Mouse (Mus musculus) retina, adult 2 months (tissue): Measurements from ENCODE around the gene Nuak2.
"Not testable (repeated sequence)": the region's sequence is repeated elsewhere in the genome, so short reads cannot be mapped to it uniquely, and the experiment has no call there.

Experiments
- DNase-seq: peaks from one replicate; pipeline ENCODE4 v3.0.0-alpha.2; 2012; ENCODE audit warnings: low read depth, low spot score

The Nuak2 gene

DNA sequence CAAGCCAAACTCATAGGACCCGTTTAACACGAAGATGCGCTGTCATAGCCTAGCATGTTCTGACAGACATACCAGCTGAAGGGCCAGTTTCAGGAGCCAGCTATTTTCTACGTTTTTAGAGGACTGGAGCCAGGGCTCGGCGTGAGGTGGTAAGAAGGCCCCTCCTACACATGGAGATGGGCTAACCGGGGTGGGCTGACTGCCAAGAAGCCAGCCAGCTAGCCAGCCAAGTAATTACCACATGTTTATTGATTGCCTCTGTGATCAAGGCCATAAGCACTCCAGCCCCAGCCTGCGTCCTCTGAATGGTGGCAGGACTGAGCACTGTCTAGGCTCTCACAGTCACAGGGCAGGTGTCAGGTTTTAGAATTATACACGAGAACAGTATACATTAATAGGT lies 10.9 kb downstream of the Nuak2 start:
- no peak for DNase-seq

DNA sequence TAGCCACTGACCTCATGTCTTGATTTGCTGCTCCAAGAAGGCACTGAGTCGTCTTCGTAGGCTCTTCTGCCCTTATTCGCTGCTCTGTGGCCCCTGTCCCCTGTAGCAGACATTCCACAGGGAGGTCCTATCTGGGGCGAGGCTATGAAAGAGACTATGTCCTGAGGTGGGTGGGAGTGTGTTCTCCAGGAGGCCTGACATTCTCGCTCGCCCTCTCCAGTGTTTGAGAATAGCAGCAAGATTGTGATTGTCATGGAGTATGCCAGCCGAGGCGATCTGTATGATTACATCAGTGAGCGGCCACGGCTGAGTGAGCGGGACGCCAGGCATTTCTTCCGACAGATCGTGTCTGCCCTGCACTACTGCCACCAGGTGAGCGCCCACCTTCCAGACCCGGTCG lies 11.6 kb downstream of the Nuak2 start:
- DNase-seq = no peak

DNA sequence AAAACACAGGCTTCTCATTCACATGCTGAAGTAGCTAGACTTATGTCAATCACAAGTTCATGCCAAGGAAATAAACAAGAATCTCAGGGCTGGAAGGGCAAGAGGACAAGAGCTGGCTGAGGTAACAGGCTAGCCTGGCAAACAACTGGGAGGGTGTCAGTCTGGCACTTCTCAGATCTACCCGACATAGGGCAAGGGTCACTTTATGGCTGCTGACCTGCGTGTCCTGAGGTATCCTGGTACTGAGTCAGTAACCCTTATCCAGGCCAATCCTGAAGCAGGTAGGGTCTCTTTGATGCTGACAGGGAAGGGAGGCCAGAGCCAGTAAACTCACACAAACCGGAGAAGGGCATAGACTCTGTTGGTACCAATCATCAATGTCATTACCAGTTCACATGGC lies 12.6 kb downstream of the Nuak2 start:
- DNase-seq = no peak

DNA sequence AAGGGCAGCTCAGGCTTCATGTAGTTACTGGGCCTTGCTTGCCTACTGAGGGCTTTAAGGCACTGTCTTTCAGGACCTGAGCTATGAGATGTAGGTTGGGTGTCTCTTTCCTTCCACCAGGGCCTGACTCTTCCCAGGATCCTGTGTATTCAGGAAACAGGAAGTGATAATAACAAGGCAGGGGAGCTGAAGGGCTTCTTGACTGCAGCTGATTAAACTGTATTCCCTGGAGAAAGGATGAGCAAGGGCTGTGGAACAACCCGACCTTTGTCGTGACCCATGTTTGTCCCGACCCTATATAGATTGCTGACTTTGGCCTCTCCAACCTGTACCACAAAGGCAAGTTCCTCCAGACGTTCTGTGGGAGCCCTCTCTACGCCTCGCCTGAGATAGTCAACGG lies 13.7 kb downstream of the Nuak2 start:
- DNase-seq = no peak

DNA sequence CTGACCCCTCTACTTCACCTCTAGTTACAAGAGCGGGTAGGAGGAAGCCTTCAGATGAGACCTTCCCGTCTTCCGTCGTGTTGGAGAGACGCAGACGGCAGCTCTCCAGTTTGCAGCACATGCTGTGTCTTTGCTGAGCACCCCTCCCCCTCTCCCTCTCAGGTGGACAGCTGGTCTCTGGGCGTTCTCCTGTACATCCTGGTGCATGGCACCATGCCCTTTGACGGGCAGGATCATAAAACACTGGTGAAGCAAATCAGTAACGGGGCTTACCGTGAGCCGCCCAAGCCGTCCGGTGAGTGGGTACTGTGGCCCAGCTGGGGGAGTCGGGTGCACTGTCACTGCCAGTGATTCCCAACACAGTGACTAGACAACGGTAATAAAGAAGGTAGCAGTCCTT lies 14.5 kb downstream of the Nuak2 start:
- no peak for DNase-seq

DNA sequence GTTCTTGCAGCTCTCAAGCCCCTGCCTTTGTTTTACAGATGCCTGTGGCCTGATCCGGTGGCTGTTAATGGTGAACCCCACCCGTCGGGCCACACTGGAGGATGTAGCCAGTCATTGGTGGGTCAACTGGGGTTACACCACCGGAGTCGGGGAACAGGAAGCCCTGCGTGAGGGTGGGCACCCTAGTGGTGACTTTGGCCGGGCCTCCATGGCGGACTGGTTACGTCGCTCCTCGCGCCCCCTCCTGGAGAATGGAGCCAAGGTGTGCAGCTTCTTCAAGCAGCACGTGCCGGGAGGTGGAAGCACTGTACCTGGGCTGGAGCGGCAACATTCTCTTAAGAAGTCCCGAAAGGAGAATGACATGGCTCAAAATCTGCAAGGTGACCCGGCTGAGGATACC lies 15.4 kb downstream of the Nuak2 start:
- no peak for DNase-seq

DNA sequence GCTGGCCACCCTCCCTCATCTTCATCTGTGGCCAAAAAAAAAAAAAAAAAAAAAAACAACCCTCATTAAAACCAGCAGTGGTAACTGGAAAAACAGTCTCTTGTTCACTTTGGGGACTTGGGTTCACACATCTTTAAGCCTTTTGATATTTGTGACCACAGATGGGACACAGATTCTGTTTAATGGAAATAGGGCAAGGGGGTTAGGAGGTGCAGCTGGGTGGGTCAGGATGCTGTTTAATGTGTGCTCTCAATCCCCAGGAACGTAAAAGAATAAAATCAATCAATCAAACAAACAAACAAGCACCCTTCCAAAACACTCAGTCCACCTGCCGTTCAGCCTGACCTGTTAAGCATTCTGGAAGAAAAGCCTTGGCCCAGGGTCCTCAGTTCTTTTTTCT lies 17.3 kb downstream of the Nuak2 start:
- no peak for DNase-seq

DNA sequence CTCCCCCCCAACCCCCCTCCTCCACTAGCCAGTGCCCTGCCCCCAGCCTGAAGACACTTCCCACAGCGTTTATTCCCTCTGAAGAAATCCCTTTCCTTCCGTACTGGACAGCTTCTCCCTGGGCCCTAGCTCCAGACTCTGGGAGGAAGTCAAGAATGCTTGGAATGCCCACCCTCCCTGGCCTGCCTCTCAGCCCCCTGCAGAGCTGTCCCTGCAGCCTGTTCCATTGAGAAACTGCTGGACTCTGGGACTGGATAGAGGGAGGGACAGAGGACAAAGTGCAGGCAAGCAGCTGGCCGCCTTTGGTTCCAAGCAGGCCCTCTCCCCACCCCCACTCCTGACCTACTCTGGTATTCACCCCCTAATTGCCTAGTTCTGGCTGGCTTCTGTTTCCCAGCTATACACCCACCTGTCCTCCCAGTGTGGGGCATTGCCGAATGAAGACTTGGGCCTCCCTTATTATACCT lies 17.8 kb downstream of the Nuak2 start:
- DNase-seq = no peak

DNA sequence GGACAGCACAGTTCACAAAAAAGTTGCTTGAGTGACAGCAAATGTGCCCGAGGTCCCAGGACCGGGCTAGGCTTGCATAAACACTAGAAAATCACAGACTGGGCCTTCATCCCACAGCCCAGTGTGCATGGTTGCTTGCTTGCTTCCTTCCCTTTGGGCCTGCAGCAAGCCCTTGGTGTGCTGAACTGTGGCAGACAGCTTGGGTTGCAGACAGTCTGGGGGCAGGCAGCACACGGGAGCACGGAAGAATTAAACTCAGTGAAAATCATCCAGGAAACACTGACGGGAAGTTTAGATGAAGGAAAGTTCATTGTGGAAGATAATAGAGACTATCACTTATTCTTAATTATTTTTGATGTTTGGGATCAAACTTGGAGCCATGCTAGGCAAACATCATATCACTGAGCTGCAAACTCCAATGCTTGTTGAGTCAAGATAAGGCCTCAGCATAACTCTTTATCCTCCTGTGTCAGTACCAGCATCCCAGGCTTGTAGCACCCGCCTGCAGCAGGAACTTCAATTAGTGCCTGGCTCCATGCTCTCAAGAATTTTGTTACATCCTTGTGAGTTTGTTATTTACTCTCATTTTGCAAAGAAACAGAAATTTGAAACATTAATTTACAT lies 18.4 kb downstream of the Nuak2 start:
- no peak for DNase-seq

DNA sequence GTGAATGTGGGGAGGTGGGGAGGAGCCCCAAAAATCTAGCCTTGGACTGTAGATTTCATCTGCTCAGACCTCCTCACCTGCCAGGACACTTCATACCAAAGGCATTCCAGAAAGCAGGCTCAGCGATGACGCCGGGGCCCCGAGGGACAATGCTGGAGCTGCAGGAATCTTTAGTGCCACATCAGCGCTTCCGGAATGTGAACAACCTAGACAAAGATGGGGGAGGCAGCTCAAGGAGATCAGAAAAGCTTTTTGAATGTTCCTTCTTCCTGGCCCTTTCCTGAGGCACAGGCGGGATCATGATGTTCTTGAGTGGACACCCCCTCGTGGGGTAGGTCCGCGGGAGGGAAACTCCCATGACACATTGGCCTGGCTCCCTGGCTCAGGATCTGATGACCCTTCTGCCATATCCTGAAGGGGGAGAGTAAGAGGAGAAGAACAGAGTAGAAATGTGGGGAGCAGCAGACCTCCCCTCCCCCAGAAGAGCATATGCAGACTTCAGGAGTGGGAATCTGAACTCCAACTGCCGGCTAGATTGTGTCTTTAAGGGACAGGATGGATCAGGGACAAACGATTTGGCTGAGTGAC lies 19.5 kb downstream of the Nuak2 start:
- DNase-seq = no peak

DNA sequence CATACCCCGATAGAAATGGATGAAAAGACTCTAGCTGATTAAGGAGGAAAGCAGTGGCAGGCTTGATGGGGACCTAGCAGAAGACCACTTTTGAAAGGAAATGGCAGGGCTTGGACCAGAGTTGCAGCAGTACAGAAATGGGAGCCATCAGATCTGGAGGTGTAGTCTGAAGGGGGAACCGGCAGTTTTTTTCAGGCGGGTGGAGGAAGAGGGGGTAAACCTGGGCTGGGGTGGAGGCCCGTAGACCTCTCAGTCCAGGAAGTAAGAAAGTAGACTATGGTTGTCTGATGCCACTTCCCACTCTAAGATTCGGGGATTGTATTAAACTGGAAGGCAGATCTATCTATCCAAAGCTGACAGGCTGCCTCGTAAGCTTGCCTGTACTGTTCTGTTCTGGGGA lies 21.0 kb downstream of the Nuak2 start:
- no peak for DNase-seq

DNA sequence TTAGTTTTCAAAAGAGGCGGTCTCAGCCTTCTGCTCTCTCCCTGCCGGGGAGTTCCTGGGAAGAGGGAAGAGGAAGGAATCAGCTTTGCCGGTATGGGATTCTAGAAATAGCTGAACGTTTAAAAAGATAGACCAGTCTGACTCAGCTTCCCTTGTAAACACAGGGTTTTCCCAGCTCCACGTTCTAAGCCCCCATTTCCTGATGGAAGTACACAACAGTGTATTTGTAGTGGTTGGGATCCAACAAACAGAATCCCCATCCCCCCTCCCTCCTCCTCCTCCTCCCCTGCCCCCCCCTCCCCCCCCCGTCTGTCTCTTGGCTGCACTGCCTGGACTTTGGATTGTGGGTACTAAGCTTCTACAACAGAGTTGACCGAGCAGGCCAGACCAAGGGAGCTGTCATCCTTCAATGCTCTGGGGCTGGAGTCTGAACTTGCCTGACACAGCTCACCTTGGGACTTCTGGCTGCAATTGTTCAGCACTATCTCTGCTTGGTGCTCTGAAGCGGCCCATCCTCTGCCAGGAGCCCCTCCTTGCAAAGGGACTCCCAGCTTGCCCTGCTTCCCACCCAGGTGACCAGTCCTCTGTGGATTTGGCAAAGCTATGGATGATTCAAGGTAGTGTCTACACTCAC lies 22.2 kb downstream of the Nuak2 start:
- DNase-seq = no peak

DNA sequence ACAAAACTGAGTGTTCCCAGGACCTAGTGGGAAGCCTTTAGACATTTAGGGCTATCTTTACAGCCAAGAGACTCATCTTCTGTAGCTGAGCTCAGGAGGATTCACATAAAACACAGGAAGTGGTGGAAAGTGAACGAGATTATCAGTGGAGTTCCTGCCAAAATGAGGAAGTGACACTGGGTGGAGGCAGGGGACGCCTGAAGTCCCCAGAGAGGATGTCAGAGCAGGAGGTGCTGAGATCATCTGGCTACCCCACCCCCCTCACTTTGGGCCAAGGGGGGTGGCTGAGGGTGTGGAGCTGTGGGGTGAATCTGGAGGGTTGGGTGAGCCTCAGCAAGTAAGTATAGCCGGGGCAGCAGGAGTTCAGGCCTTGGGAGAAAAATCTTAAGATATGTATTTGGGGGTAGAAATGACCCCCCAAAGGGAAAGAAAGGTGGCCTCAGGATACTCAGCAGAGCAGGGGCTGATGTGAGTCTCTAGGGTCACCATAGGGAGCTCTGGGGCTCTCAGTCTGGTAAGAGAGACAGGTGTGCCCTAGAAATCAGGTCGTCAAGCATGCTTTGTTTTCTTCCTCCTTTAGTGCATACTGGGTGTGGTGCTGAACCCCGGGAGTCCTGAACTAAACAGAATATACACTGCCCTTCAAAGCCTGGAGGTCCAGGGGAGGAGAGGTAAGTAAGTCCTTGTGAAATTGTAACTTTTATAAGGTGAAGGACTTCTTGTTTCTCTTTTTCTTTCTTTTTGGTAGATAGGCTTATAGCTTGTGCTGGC lies 26.0 kb downstream of the Nuak2 start:
- DNase-seq = no peak

DNA sequence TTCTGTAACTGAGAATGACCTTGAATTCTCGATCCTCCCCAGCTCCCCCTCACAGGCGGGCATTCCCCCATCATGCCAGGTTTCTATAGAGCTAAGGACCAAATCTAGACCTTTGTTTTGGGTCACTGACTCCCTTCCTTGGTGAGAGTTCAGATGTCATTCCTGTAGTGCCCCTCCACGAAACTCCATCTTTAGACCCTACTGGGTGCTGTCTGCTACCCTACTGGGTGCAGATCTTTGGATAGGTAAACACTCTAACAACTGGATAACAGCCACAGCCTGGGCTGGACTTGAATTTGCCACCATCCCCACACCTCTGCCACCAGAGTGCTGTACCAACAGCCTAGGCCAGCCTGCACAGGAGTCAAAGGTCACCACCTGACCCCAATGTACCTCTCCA lies 26.6 kb downstream of the Nuak2 start:
- no peak for DNase-seq

DNA sequence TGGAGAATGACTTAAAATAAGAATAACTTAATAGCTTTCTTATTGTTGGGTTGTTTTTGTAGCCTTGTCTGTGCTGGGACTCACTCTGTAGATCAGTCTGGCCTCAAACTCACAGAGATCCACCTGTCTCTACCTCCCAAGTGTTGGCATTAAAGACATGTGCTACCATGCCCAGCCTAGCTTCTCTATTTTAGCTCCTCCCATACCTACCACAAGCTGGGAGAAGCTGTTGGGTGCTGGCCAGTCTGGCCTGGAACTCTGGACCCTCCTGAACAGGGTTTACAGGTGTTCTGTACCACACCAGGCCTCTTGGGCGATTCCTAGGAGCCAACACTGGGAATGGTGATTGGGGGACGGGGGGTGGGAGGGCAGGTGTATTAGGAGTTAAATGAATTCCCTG lies 27.3 kb downstream of the Nuak2 start:
- DNase-seq = no peak

DNA sequence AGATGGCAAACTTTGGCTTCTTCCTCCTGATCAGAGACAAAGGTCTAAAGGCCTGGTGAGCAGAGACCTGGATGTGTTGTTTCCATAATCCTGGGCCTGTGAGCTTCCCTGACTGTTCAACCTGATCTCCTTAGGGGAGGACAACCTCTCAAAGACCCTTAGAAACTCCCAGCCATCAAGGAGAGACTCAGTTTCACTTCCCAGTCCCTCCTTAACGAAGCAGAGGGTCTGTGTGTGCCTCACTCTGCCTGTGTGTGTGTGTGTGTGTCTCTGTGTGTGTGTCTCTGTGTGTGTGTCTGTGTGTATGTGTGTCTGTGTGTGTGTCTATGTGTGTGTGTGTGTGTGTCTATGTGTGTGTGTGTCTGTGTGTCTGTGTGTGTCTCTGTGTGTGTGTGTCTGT lies 27.7 kb downstream of the Nuak2 start:
- no peak for DNase-seq

DNA sequence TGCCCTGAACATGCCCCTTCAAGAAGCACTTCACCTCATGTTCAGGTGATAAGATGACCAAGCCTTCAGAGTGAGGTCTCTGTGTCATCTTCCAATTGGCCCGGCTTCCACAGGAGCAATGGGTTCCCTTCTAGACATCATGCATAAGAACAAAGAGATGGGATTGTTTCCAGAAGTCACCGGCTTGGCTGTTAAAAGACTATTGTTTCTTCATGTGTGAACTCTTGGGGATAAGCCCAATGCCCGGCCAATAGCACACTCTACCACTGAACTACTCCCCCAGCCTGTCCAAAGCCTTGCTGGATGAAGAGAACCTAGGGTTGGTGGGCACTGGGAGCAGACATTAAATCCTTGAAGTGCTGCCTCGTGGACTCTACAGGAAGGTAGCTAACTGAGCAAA lies 29.6 kb downstream of the Nuak2 start:
- DNase-seq = no peak

DNA sequence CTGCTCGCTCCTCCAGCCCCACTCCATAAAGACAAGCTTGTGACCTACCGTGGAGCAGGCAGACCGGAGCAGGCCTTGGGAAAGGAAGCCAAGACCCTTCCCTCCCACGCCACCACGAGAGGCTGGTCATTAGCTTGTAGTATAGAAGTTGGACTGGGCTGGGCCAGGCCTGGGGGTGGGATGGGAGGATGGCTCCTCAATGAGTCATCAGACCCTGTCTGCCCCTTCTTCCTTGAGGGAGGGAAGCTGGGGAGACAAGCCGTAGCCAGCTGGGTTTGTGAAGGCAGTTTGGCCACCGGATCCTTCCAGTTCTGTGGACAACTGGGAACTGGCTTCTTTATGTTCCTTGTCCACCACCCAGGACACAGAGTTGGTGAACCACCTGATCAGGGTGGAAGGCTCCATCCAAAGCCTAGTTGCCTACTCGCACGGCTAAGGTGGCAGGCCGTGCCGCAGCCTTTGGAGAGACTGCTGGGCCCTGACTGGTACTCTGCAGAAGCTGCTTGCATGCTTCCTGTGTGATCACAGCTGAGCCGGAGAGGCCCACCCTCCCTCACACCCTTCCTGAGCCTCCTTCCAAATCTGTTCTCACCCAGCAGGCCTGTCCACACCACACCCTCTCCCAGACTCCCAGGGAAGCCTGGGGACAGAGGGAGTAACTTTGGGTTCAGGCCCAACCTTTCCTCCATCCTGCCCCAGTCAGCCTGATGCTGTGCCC lies 30.4 kb downstream of the Nuak2 start:
- DNase-seq = no peak

DNA sequence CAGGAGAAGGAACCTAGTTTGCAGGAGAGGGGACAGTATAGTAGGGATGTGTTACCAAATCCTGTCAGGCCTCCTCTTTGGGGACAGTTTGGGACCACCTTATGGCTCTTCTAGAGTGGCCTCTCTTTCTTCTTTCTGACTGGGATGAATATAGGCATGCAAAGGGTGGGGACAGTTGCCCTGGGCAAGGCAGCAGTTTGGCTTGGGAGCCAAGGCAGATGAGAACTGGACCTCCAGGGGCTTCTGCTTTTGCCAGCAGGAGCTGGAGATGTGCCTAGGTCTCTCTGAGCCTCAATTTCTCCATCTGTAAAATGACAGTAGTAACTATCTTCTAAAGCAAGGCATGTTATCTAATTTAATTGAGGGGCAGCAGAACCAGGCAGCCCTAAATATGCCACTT lies 31.0 kb downstream of the Nuak2 start:
- no peak for DNase-seq

DNA sequence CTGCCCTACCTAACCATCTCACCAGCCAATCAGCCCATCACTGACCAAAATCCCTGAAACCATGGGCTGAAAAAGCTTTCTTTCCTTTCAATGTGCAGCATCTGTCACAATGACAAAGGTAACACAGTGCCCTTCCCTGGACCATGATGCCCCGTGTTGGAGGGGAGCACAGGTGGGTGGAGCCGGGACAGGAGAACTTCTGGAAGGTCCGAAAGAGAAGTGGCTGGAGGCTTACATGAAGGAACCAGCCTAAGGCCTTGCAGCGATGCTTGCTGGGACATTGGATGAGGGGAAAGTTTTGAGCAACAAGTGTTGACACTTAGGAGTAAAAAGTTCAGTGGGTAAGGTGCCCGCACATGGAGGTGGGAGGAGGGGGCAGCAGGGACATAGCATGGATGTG lies 32.5 kb downstream of the Nuak2 start:
- DNase-seq = no peak

DNA sequence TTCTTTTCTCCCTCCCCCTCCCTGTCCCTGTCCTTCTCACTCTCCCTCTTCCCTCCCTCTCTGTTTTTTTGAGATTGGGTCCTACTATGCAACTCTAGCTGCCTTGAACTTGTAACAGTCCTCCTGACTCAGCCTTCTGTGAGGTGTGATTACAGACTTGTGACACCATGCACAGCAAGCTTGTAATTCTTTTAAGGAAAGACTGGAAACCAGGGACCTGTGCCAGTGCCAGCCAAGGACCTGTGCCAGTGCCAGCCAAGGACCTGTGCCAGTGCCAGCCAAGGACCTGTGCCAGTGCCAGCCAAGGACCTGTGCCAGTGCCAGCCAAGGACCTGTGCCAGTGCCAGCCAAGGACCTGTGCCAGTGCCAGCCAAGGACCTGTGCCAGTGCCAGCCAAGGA lies 33.1 kb downstream of the Nuak2 start:
- not testable (repeated sequence) for DNase-seq

DNA sequence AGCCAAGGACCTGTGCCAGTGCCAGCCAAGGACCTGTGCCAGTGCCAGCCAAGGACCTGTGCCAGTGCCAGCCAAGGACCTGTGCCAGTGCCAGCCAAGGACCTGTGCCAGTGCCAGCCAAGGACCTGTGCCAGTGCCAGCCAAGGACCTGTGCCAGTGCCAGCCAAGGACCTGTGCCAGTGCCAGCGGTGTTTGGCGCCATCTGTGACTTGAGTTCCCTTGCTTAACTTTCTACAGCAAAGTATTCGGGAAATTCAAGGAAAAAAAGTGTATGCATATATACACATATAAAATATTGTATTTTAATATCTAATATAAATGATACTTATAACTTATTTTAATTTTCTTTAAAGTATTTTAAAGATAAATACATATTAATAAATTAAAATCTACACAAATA lies 33.7 kb downstream of the Nuak2 start:
- DNase-seq = not testable (repeated sequence)
